ENCODE assay signal across 8 mouse cellular contexts in genomic region chr2:167538671-167539306, GRCm38 (mm10). TPM values are rescaled to one million over a fixed set of nuclear protein-coding genes. Genes with fewer than 3 reads are reported as not detected.
A peak's percentile ranks its signal among the peaks of the same experiment; 100 is the strongest.
DNase-seq lines count a peak whose midpoint lies in the region; ATAC-seq and TF ChIP-seq lines count a peak whose summit lies in the region.

No protein-coding gene starts in this region.

- dilution Hi-C loops in CH12.LX (cut with MboI; ENCODE audit: extremely low pct_ligation_motif_present, extremely low pct_unique_long_range_greater_than_20kb, low sequenced_read_pairs): no loop called here

- in situ Hi-C loops in CH12.LX (cut with MboI; ENCODE audit: low pct_ligation_motif_present, low pct_unique_long_range_greater_than_20kb, low sequenced_read_pairs): loop anchor here (10.0 kb wide), 1 partner anchor 366 kb away; no protein-coding TSS in a partner anchor

- H3K4me2 ChIP-seq in CH12.LX (ENCODE audit: insufficient read depth, low read depth, poor library complexity, severe bottlenecking): peak overlapping the region; percentile 73
- peak overlapping the region; percentile 87 for H3K4me2 ChIP-seq in forebrain, embryonic 12.5 days
- H3K4me2 ChIP-seq in neural tube, embryonic 14.5 days (ENCODE audit: low read depth, low read length): peak overlapping the region; percentile 89

- H3K4me3 ChIP-seq in CH12.LX (replicated peaks in 1 of 3; ENCODE audit: low read depth in 2 of 3, low read length in 2 of 3, poor library complexity in 1 of 3): peak overlapping the region; percentile 54 to 79 (median 61)
- peak overlapping the region; percentile 46 for H3K4me3 ChIP-seq in forebrain, embryonic 12.5 days (replicated peaks)
- H3K4me3 ChIP-seq in limb, embryonic 10.5 days: peak overlapping the region; percentile 83
- peak overlapping the region; percentile 43 for H3K4me3 ChIP-seq in neural tube, embryonic 14.5 days (ENCODE audit: low read depth, low read length)

- H3K79me2 ChIP-seq in CH12.LX (replicated peaks; ENCODE audit: control insufficient read depth, extremely low read depth, insufficient read depth, poor library complexity, severe bottlenecking): peaks cover 7% of the 10 kb centered on the region

- TF ChIP-seq CTCF in CH12.LX (conservative IDR thresholded peaks at IDR 0.05 in 1 of 2, IDR thresholded peaks at IDR 0.05 in 1 of 2; ENCODE audit: low read depth in 2 of 2, low read length in 2 of 2): no peak

- peaks cover 18 to 57% of the 10 kb centered on the region in 2 experiments for H3K4me1 ChIP-seq in CH12.LX (ENCODE audit: control insufficient read depth in 1 of 2, insufficient read depth in 2 of 2)
- H3K4me1 ChIP-seq in forebrain, embryonic 12.5 days: peaks cover 59% of the 10 kb centered on the region
- H3K4me1 ChIP-seq in limb, embryonic 10.5 days: peaks cover 72% of the 10 kb centered on the region
- H3K4me1 ChIP-seq in neural tube, embryonic 14.5 days (ENCODE audit: control insufficient read depth, insufficient read depth, low read length): peaks cover 7% of the 10 kb centered on the region; the same call in 1 of the 2 replicates

- H3K36me3 ChIP-seq in CH12.LX (replicated peaks in 1 of 2; ENCODE audit: control insufficient read depth in 1 of 2, insufficient read depth in 1 of 2, low read length in 1 of 2): peaks cover 19 to 50% of the 10 kb centered on the region in 2 experiments
- H3K36me3 ChIP-seq in forebrain, embryonic 12.5 days (replicated peaks): no peaks in the 10 kb centered on the region
- H3K36me3 ChIP-seq in limb, embryonic 10.5 days: peaks cover 55% of the 10 kb centered on the region
- no peaks in the 10 kb centered on the region for H3K36me3 ChIP-seq in neural tube, embryonic 14.5 days (ENCODE audit: control insufficient read depth, insufficient read depth, low read length)

- no peak for TF ChIP-seq RAD21 in CH12.LX (IDR thresholded peaks at IDR 0.05; ENCODE audit: low read depth, low read length)

- H3K9me3 ChIP-seq in CH12.LX (replicated peaks; ENCODE audit: low read length): no peaks in the 10 kb centered on the region
- H3K9me3 ChIP-seq in forebrain, embryonic 12.5 days: no peaks in the 10 kb centered on the region
- no peaks in the 10 kb centered on the region for H3K9me3 ChIP-seq in limb, embryonic 10.5 days (replicated peaks)
- no peaks in the 10 kb centered on the region for H3K9me3 ChIP-seq in neural tube, embryonic 14.5 days (ENCODE audit: control insufficient read depth, low read length)

- no peaks in the 10 kb centered on the region for H3K27me3 ChIP-seq in CH12.LX (replicated peaks)
- H3K27me3 ChIP-seq in forebrain, embryonic 12.5 days: peaks cover 77% of the 10 kb centered on the region
- peaks cover 33% of the 10 kb centered on the region for H3K27me3 ChIP-seq in limb, embryonic 10.5 days (ENCODE audit: low read depth, poor library complexity, severe bottlenecking)
- peaks cover 8% of the 10 kb centered on the region for H3K27me3 ChIP-seq in neural tube, embryonic 14.5 days (ENCODE audit: control insufficient read depth, insufficient read depth, low read length)

- WGBS in forebrain, embryonic 12.5 days: 25% methylated on average over 34 of the region's 34 CpGs
- 8% methylated on average over 34 of the region's 34 CpGs for WGBS in limb, embryonic 10.5 days
- 32% methylated on average over 33 of the region's 34 CpGs for WGBS in neural tube, embryonic 14.5 days

- no peak for TF ChIP-seq EP300 in CH12.LX (IDR thresholded peaks at IDR 0.05; ENCODE audit: low read length)

- no peak for TF ChIP-seq POLR2A in CH12.LX (IDR thresholded peaks at IDR 0.05; ENCODE audit: low read depth, low read length)

- DNase-seq in gastrocnemius, postnatal 10 days: peak; percentile 41
- no peak for DNase-seq in gastrocnemius, postnatal 25 days
- DNase-seq in CH12.LX (ENCODE audit: extremely low read depth): no peak
- DNase-seq in limb, embryonic 10.5 days (ENCODE audit: low spot score): peak; percentile 60
- no peak for DNase-seq in cerebellum, adult 11-12 months
- DNase-seq in spleen, postnatal 36 days (ENCODE audit: low spot score in 2 of 2): no peak

- H3K27ac ChIP-seq in CH12.LX (ENCODE audit: insufficient read depth, low read depth): no peak overlapping the region
- H3K27ac ChIP-seq in forebrain, embryonic 12.5 days: 0 out of 2 replicates have a peak overlapping the region, but pooled peaks have one; percentile 31
- H3K27ac ChIP-seq in limb, embryonic 10.5 days: peak overlapping the region; percentile 90
- H3K27ac ChIP-seq in neural tube, embryonic 14.5 days (ENCODE audit: low read depth, low read length): no peak overlapping the region

- peak overlapping the region; percentile 81 for H3K9ac ChIP-seq in CH12.LX (ENCODE audit: insufficient read depth, low read depth)
- H3K9ac ChIP-seq in forebrain, embryonic 12.5 days: peak overlapping the region; percentile 21
- peak overlapping the region; percentile 43 for H3K9ac ChIP-seq in neural tube, embryonic 14.5 days (replicated peaks; ENCODE audit: low read depth, low read length)

- ATAC-seq in forebrain, embryonic 12.5 days (ENCODE audit: low FRiP score): no peak
- no peak for ATAC-seq in neural tube, embryonic 14.5 days (ENCODE audit: low read depth)

TF ChIP-seq in CH12.LX, 34 proteins besides CTCF, POLR2A, EP300 and RAD21:
- TF ChIP-seq MAX (IDR thresholded peaks at IDR 0.05; ENCODE audit: low read length): no peak
- TF ChIP-seq SIN3A (IDR thresholded peaks at IDR 0.05; ENCODE audit: low read length): peak; percentile 14; the same call in 1 of the 2 replicates

RNA-seq across cellular contexts. Expression of gene Snai1, which starts 0.8 kb away (rescaled TPM):
- 1 to 10 TPM; 3.9 to 5.7 TPM for total RNA-seq in gastrocnemius, postnatal 10 days (2021)
- 1 to 10 TPM; 1.3 TPM for total RNA-seq in gastrocnemius, postnatal 25 days (2021)
- 2.9 and 3.1 TPM in 2 replicates for total RNA-seq in CH12.LX (2012; rRNA removed)
- total RNA-seq in CH12.LX (2014; rRNA removed): 1.5 and 1.6 TPM in 2 replicates
- 9.0 and 12.6 TPM in 2 replicates for polyA plus RNA-seq in CH12.LX (2012; ENCODE audit: insufficient read length, low read depth)
- 11.8 and 14.6 TPM in 2 replicates for polyA plus RNA-seq in forebrain, embryonic 12.5 days (2016; fragmentation: Nextera tagmentation; extraction: Ambion mirVana)
- 94.9 and 118 TPM in 2 replicates for polyA plus RNA-seq in limb, embryonic 10.5 days (2016; fragmentation: Nextera tagmentation; extraction: Ambion mirVana)
- polyA plus RNA-seq in neural tube, embryonic 14.5 days (2014; fragmentation: Nextera tagmentation; extraction: Ambion mirVana): 0.66 and 6.5 TPM in 2 replicates

RNA-seq across cellular contexts. Expression of gene Spata2, which starts 46.1 kb away (rescaled TPM):
- 10 to 100 TPM; 14.9 to 15.6 TPM for total RNA-seq in gastrocnemius, postnatal 10 days (2021)
- total RNA-seq in gastrocnemius, postnatal 25 days (2021): 10 to 100 TPM; 15.1 to 15.7 TPM
- total RNA-seq in CH12.LX (2012; rRNA removed) (8.6 and 10.5 TPM in 2 replicates), CH12.LX (2014; rRNA removed) (7.2 and 9.1 TPM in 2 replicates)
- 22.8 and 23.0 TPM in 2 replicates for polyA plus RNA-seq in CH12.LX (2012; ENCODE audit: insufficient read length, low read depth)
- 19.6 and 23.0 TPM in 2 replicates for polyA plus RNA-seq in forebrain, embryonic 12.5 days (2016; fragmentation: Nextera tagmentation; extraction: Ambion mirVana)
- polyA plus RNA-seq in limb, embryonic 10.5 days (2016; fragmentation: Nextera tagmentation; extraction: Ambion mirVana): 19.5 and 21.5 TPM in 2 replicates
- polyA plus RNA-seq in neural tube, embryonic 14.5 days (2014; fragmentation: Nextera tagmentation; extraction: Ambion mirVana): 24.8 and 28.2 TPM in 2 replicates

RNA-seq across cellular contexts. Expression of gene Rnf114, which starts 46.3 kb away (rescaled TPM):
- total RNA-seq in gastrocnemius, postnatal 10 days (2021): 10 to 100 TPM; 16.8 to 18.3 TPM
- 10 to 100 TPM; 23.0 to 28.4 TPM for total RNA-seq in gastrocnemius, postnatal 25 days (2021)
- total RNA-seq in CH12.LX (2012; rRNA removed) (39.2 and 50.4 TPM in 2 replicates), CH12.LX (2014; rRNA removed) (45.3 and 45.6 TPM in 2 replicates)
- polyA plus RNA-seq in CH12.LX (2012; ENCODE audit: insufficient read length, low read depth): 37.6 and 40.8 TPM in 2 replicates
- polyA plus RNA-seq in forebrain, embryonic 12.5 days (2016; fragmentation: Nextera tagmentation; extraction: Ambion mirVana): 126 and 129 TPM in 2 replicates
- 130 and 131 TPM in 2 replicates for polyA plus RNA-seq in limb, embryonic 10.5 days (2016; fragmentation: Nextera tagmentation; extraction: Ambion mirVana)
- polyA plus RNA-seq in neural tube, embryonic 14.5 days (2014; fragmentation: Nextera tagmentation; extraction: Ambion mirVana): 111 and 118 TPM in 2 replicates

Comparison
In these comparisons a context has a peak if more than half of its experiments do, and no peak if none do; other contexts are left out.
1. DNase-seq: peak in gastrocnemius, postnatal 10 days (single experiment) and limb, embryonic 10.5 days (single experiment); none in gastrocnemius, postnatal 25 days (single experiment), CH12.LX (single experiment), cerebellum, adult 11-12 months (single experiment) and spleen, postnatal 36 days (0 of 2).
2. H3K27ac ChIP-seq: peak in forebrain, embryonic 12.5 days (single experiment) and limb, embryonic 10.5 days (single experiment); none in CH12.LX (single experiment) and neural tube, embryonic 14.5 days (single experiment).
3. H3K9ac ChIP-seq: peak in every context shown above with its lines; median percentile 81 in CH12.LX; 43 in neural tube, embryonic 14.5 days; 21 in forebrain, embryonic 12.5 days.
4. Peak in every context shown above with its lines, with median percentiles within 50 percentile points of each other: H3K4me2 ChIP-seq and H3K4me3 ChIP-seq.